Mouse (Mus musculus): Measurements from ENCODE around the gene Laptm5. TPM values are rescaled to one million over a fixed set of nuclear protein-coding genes. Genes with fewer than 3 reads are reported as not detected.
A peak's percentile ranks its signal among the peaks of the same experiment; 100 is the strongest.

Laptm5 gene
- total RNA-seq, 1 experiment from 2014 or later: 420 TPM

GRCm38 (mm10) chr4:130960118-130960734 is 47.3 kb downstream of the Laptm5 start:
- peak; percentile 59 for ATAC-seq (replicated peaks; ENCODE audit: insufficient number of reproducible peaks, low FRiP score, low TSS enrichment, poor library complexity, severe bottlenecking)

DNA sequence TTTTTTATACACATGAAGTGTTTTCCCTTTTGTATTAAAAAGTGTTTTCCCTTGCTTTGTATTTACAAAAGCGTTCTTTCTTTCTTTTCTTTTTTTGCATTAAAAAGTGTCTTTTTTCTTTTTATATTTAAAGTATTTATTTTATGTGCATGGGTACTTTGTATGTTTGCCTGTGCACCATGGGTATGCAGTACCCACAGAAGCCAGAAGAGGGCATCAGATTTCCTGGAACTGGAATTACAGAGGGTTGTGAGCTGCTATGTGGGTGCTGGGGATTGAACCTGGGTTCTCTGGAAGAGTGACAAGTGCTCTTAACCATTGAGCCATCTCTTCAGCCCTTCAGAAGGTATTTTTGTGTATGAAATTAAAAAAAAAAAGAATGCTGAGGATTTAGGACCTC is 58.4 kb downstream of the Laptm5 start:
- ATAC-seq (replicated peaks; ENCODE audit: insufficient number of reproducible peaks, low FRiP score, low TSS enrichment, poor library complexity, severe bottlenecking): no peak

DNA sequence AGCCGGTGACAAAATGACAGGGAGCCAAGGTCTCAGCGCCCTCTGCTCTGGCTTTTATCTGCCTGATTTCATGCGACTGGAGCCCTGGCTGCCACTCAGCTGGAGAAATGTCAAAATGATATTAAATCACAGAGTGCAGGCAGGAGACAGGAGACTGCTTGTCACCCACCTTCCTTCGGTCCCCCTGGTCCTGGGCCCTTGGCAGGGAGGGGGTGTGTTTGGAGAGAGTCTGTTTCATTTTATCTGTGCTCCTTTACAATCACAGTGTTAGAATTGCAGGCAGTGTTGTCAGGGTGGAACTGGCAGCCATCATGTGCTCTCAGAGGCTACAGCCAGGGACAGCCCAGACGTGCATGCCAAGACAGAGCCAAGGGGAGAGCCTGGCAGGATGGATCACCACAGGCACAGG is 59.5 kb downstream of the Laptm5 start:
- no peak for ATAC-seq (replicated peaks; ENCODE audit: insufficient number of reproducible peaks, low FRiP score, low TSS enrichment, poor library complexity, severe bottlenecking)

DNA sequence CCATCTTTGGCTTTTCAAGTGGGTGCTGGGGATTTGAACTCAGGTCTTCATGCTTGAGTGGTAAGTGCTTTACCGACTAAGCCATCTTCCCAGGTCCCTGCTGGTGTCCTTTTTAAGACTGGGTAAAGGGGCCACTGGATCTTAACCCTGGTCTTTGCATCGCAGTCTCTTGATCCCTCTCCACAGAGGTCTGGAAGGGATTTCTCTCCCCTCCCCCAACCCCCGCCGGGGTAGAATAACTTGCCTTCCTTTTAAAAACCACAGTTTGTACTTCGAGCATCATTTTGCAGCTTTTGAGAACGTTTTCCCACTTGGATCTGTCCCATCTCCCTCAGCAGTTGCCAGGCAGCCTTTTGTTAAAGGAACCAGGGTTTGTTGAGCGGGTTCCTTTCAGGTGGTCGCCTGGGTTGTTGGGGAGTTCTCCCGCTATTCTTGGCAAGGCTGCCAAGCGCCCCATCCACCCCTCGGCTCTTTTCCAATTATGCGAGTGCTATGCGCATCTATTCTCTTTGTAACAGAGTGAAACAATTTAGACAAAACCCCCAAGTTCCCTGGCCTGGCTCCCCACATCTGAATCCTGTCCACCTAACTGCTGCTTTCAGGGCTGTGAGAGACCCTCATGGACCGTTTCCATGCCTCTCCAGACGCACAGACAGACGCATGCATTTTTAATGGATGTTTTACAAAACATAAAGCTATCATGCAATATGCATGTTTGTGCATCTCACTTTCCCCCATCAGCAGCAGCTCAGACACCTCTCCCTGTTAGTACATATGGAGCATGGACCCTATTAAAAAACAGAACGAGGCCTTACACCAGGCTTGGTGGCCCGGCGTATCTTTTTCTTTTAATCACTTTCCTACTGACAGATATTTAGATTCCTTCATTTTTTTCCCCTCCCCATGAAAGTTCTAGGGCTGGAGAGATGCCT is 60.7 kb downstream of the Laptm5 start:
- no peak for ATAC-seq (replicated peaks; ENCODE audit: insufficient number of reproducible peaks, low FRiP score, low TSS enrichment, poor library complexity, severe bottlenecking)

- no peak for ATAC-seq (replicated peaks; ENCODE audit: insufficient number of reproducible peaks, low FRiP score, low TSS enrichment, poor library complexity, severe bottlenecking)
Observed at GRCm38 (mm10) chr4:130978981-130979380, 66.1 kb downstream of the Laptm5 start.

- ATAC-seq (replicated peaks; ENCODE audit: insufficient number of reproducible peaks, low FRiP score, low TSS enrichment, poor library complexity, severe bottlenecking): no peak
Observed at GRCm38 (mm10) chr4:130984416-130985182, 71.7 kb downstream of the Laptm5 start.

Other genes with a start within 250 kb of the Laptm5 start
- gene Pum1, start 249.8 kb upstream of the Laptm5 start, total RNA-seq (2017): 43.7 to 71.1 TPM (median 44.2 TPM) in 3 replicates
- gene Sdc3, start 120.6 kb upstream of the Laptm5 start, total RNA-seq (2017): 16.3 to 46.3 TPM (median 22.3 TPM) in 3 replicates
- gene Matn1, start 31.3 kb downstream of the Laptm5 start, total RNA-seq (2017): 0.39 to 0.96 TPM in 2 of 3 replicates, not detected in the other